Mouse (Mus musculus): ENCODE data around the gene Jup.
"Not testable (repeated sequence)": the region's sequence is repeated elsewhere in the genome, so short reads cannot be mapped to it uniquely, and the experiment has no call there.

Jup gene

DNA sequence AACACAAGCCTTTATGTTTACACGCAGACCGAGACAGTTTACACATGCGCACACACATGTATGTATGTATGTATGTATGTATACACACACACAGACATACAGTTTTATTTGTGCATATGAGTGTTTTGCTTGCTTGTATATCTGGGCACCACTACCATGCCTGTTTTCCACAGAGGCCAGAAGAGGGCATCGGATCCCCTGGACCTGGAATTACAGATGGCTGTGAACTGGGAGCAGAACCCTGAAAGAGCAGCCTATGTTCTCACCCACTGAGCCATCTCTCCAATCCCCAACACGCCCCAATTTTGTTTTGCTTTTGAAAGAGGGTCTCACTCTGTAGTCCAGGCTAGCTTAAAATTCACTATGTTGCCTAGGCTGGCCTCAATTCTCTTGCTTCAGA is 40.2 kb downstream of the Jup start:
- DNase-seq (ENCODE audit: low spot score in 2 of 2): no peak

DNA sequence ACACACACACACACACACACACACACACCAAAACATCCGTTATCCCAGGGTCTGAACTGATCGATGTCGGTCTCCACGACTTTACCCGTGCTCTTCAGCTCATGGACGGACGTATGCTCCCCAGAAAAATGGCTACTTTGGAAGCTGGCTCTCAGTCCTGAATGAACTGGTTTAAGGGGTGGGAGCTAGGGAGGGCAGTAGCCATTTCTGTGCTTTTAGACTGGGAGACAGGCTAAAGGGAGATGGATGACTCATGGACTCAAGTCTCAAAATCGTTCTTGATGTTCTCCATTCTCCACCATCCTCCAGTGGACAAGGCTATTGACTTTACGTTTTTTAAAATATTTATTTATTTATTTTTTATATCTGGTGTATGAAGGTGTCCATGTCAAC is 40.7 kb downstream of the Jup start:
- no peak for DNase-seq (ENCODE audit: low spot score in 2 of 2)

DNA sequence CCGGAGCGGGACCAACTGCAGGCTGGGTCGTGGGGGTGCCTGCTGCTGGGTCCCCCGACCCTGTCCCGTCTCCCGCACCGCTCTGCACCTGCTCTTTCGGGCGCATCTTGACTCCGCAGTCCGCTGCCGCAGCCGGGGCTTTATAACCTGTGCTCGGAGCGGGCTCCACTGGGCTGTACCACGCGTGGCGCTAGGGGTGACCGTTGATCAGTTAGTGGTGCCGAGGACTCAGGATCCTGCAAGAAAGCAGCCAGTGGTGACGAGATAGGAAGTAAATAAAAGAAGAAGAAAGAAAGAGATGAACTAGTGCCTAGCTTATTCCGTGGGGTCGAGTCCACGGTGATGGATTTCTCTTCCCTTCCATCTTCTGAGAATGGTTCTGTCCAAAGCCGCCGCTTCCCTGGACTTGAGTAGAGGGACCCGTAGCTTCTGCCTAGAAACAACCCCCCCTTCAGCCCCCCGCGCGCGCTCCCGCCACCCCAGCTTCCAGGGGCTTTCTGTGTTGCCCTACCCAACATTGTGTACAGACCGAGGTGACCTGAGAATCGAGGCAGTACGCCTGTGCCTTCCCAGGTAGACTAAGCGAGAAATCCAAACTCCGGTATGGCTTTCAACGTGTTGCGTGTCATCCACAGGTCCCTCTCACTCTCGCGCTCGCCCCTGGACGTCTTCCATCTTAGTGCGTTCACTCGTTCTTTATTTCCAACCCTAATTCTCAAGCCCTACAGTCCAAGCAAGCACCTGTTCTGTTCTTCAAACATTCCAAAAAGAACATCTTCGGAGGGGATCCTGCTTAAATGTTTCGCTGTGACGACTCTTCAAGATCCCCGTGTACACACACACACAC is 41.4 kb downstream of the Jup start, which contains the start of gene Hap1:
Gene Hap1, minus strand, starts transcription at position 157 of the 847 bp plus-strand sequence.
- peak; percentile 34 to 74 for DNase-seq (ENCODE audit: low spot score in 2 of 2)

DNA sequence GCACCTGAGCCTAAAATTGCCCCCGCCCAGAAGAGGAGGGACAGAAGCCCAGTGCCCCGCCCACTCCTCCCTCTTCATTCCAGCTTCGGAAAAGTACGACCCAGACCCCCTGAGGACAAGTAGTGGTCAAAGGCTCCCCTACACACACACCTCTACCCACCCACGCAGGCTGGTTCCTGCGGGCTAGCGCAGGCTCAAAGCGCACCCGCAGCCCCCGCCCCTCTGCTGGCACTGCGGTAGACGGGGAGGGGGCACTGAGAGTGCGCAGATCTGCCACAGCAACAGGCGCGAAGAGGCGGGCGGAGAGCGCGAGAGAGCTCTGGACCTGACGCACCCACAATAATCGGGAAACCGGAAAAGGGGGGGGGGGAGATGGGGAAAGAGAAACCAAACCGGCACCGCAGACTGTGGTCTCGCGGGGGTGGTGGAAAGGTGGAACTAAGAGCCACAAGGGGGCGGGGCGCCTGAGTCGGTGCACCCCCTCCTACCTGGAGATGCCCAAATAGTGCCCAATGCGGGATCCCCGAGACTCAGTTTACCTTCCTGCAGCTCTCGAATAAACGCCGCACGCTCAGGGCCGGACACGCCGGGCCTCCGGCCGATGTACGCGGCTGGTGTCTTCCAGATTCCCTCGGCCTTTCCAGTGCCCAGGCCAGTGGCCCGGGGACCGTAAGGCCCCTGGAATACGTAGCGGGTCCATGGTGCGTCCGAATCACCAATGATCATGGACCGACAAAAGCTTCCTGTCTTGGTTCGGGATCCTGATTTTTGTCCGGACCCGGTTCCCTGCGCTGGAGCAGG is 42.2 kb downstream of the Jup start:
- no peak for DNase-seq (ENCODE audit: low spot score in 2 of 2)

DNA sequence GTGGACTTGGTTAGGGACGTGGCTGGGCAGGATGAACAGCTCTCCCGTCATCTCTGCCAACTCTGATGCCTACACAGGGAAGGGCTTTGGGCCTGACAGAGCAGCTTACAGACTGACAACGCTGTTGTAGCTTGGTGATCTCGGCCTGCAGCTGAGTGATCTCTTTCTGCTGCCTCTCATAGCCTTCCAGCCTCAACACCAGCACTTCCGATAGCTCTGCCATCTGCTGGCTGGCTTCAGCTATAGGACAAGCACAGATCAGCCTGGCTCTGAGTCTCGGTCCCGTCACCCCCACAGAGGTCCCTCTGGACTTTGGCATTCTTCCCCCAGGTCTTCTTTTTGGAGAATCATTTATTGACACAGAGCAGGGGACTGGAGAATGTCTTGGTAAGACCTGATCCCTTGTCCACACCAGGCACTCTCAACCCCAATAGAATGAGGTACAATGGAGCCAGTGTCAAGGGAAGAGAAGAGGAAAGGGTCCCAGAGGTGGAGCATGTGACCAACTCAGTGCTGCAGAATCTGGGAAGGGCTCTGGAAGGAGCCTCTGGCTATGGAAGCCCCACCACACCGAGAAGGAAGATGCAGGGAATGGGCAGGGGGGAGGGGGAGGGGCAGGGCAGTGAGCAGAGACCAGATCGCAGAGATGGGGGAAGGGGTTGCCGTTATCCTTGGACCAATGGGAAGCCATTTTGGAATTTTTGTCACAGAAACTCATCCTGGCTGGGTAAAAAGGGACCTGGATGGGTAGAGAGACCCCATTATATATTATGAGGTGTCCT is 45.3 kb downstream of the Jup start:
- no peak for DNase-seq (ENCODE audit: low spot score in 2 of 2)

- DNase-seq (ENCODE audit: low spot score in 2 of 2): no peak
Observed at GRCm38 (mm10) chr11:100344269-100344668, 53.3 kb downstream of the Jup start.

DNA sequence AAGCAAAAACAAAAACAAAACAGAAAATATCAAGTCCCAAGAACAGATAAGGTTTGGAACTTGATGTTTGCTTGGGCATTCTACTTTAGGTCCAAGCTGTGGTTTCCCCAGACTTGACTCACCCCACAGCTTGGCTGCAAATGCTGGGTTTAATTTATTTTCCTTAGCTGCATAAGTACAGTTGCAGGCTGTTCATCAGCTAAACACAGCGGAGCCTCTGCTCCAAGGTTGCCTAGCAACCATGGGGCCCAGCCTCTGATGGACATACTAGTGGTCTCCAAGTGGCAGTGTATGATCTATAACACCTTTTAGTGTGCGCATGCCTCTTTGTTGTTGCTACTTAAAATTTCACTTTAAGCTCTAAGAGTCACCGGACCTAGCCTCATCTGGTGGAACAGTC is 61.8 kb downstream of the Jup start:
- DNase-seq (ENCODE audit: low spot score in 2 of 2): no peak

- DNase-seq (ENCODE audit: low spot score in 2 of 2): no peak
Observed at GRCm38 (mm10) chr11:100333944-100334457, 63.6 kb downstream of the Jup start, which contains the start of gene Gast. Gene Gast (plus strand): TSS chr11:100334407.

GRCm38 (mm10) chr11:100332766-100333515 is 64.6 kb downstream of the Jup start:
- DNase-seq (ENCODE audit: low spot score in 2 of 2): no peak

DNA sequence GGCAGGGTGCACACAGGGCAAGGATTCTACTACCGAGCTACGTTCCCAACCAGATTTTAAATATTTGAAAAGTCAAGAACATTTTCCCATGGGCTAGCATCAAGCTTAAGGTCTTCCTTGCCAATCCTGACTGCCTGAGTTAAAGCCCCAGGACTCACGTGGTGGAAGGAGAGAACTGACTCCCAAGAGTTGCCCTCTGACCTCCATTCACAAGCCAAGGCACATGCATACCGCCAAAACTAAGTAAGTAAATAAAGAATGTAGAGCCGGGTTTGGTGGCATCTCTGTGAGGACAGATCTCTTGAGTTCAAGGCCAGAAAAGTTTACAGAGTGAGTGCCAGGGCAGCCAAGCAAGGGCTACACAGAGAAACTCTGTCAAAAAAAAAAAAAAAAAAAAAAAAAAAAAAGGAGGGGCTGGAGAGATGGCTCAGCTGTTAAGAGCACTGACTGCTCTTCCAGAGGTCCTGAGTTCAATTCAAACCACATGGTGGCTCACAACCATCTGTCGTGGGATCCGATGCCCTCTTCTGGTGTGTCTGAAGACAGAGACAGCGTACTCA is 66.7 kb downstream of the Jup start:
- DNase-seq (ENCODE audit: low spot score in 2 of 2): not testable (repeated sequence)

DNA sequence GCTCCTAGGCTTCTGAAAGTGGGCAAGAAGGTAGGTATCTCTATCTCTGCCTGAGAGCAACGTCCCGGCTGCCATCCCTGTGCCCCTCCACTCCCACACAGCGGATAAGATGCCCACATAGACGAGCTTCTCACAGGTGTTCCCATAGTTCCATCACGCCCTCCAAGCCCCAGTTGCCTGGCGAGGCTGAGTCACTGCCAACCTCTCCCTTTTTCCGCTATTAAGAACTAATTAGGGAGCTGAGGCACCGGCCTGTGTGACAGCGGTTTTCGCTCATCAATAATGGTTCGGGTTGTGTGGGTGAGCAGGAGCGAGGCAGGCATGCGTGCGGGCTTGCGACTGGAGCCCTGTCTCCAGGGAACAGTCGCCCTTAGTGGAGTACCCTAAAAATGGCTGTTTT is 67.3 kb downstream of the Jup start:
- no peak for DNase-seq (ENCODE audit: low spot score in 2 of 2)

DNA sequence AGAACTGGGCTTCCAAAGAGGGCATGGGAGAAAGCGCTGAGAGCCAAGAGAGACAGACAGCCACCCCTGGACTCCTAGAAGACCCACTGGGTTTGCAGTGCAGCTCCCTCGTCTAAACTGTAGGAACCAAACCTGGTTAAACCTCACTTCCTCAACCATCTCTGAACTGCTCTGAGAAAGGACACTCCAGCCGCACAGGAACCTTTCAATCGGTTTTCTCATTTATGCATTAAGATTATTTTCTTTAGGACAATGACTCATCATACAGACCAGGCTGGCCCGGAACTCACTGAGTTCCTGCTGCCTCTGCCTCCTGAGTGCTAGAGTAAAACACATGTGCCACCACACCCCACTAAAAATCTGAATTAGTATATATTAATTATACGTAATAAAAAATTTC is 69.8 kb downstream of the Jup start:
- DNase-seq (ENCODE audit: low spot score in 2 of 2): no peak

GRCm38 (mm10) chr11:100327316-100327715 is 70.2 kb downstream of the Jup start:
- DNase-seq (ENCODE audit: low spot score in 2 of 2): no peak

DNA sequence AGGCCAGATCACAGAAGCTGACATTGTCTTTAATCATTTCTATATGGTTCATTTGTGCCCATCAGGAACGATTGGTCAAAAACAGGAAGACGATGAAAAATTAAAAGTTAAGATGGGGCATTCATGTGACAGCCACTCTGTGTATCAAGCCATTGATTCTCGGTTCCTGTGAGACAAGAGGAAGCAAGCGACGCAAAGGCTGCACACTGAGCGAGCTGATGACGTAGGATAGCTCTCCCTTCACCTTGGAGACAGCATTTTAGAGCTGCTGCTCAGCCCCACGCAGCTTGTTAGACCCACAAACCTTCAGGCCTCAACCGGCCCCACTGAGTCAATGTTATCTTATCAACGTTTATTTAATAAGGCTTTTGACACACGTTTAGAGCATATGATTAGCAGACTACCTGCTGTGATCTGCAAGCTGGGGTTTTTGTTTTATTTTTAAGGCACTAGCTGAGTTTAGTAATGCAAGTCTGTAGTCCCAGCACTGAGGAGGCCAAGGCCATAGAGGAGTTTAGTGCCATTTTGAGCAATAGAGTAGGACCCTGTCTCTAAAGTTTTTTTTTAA is 72.4 kb downstream of the Jup start:
- no peak for DNase-seq (ENCODE audit: low spot score in 2 of 2)

DNA sequence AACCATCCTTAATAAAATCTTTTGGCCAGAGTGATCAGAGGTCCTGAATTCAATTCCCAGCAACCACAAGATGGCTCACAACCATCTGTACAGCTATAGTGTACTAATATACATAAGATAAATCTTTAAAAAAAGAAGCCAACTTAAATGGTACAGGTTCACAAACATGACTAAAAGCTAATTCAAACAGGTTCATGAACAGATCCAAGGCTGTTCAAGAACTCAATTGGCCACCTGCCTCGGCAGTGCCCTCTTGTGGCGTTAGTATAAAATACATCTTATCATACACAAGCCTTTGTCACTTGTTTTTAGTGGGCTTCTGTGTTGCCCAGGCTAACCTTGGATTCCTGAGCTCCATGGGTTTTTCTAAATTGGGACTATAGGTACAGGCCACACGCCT is 74.0 kb downstream of the Jup start:
- DNase-seq (ENCODE audit: low spot score in 2 of 2): peak; percentile 66 to 86

- no peak for DNase-seq (ENCODE audit: low spot score in 2 of 2)
Observed at GRCm38 (mm10) chr11:100322591-100323258, 74.8 kb downstream of the Jup start.

DNA sequence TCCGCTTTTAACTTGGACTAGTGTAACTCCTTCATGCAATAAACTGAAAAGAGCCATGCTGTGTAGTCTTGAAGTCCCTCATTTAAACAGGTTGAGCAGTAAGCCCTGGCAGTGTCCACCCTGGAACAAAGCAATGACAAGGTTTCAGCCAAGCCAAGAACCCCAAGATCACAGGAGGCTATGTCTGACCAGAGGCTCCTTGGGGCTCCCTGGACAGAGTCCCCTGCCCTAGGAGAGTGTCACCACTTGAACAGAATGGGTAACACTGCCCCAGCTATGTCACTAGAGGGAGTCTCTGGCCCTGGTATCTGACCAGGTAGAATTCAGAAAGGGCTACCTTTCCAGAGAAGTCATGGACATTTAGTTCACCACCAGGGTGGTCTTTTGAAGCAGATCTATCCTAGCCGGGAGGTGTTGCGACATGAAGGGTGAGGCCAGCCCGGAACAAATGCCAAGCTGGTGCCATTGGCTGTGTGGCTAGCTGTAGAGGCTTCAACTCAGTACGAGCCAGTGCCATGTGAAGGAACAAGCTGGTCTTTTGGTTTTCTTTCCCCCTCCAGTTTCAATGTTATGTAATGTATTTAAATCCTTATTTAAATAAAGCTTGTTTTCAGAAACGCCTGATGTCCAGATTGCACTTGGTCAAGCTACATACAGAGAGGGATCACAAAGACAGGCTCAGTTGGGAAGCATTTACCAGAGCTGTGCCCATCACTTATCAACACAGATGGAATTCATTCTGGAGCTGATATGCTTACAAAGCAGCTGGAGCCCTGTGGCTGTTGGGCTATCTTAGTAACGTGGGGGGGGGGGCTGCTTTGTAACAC is 75.9 kb downstream of the Jup start:
- DNase-seq (ENCODE audit: low spot score in 2 of 2): not testable (repeated sequence)

DNA sequence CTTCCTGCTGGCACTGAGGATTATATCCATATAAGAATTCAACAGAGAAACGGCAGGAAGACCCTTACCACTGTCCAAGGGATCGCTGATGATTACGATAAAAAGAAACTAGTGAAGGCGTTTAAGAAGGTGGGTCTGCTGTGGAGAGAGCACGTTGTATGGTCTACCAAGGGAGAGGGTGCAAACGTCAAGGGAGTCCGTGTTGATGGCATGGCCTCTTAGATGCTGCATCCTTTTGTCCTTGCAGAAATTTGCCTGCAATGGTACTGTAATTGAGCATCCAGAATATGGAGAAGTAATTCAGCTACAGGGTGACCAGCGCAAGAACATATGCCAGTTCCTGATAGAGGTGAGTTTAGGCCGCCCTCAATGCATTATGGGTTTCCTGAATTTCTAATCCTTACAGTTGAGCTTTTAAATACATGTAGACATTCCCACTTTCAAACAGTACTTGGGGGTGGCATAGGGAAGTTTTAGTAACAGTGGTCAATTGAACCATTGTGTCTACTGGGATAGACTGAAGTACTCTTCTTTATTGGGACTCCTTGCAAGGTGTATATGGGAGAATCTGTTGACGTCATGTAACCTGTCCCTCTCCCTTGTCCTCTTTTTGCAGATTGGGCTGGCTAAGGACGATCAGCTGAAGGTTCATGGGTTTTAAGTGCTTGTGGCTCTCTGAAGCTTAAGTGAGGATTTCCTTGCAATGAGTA is 76.7 kb downstream of the Jup start:
- DNase-seq (ENCODE audit: low spot score in 2 of 2): not testable (repeated sequence)
